Mouse (Mus musculus) lung, adult 2 months (tissue): ENCODE results near the gene Stpg3.

Experiments used
- CTCF ChIP-seq: fragments of 200-500 bp; IDR thresholded peaks from 2 replicates; pipeline ENCODE4 v1.5.1; 2011; ENCODE audit warnings: mild to moderate bottlenecking, low read length, control low read depth; ENCODE audit not compliant: insufficient read depth
- POLR2A ChIP-seq: fragments of 200-500 bp; IDR thresholded peaks from 2 replicates; pipeline ENCODE4 v1.6.1; 2011; ENCODE audit warnings: low read depth, mild to moderate bottlenecking, control low read depth, low read length, borderline replicate concordance; ENCODE audit errors: extremely low read depth

GRCm38 (mm10) chr2:25214444-25214843 is at the start of gene Stpg3:
- no peak for TF ChIP-seq CTCF
- TF ChIP-seq POLR2A: no peak
